Mouse (Mus musculus) liver, embryonic 15.5 days (tissue): Measurements from ENCODE around the gene Mocs1. TPM values are rescaled to one million over a fixed set of nuclear protein-coding genes. Genes with fewer than 3 reads are reported as not detected.

ENCODE experiments used
- ATAC-seq: fragments of 200-750 bp; cut with Nextera tagmentation; 2 replicates; pipeline ENCODE4 v1.8.0; 2017; ENCODE audit warnings: moderate number of reproducible peaks, mild to moderate bottlenecking, moderate library complexity; ENCODE audit not compliant: insufficient read depth
- H3K27ac ChIP-seq: fragments of 300-500 bp; sonication (generic); replicated peaks from 2 replicates; pipeline ENCODE4 v1.5.1; 2015; ENCODE audit warnings: mild to moderate bottlenecking, inconsistent platforms
- H3K27me3 ChIP-seq: fragments of 300-500 bp; sonication (generic); 2 replicates; pipeline ENCODE4 v1.6.1; 2015; ENCODE audit warnings: mild to moderate bottlenecking, inconsistent platforms
- H3K36me3 ChIP-seq: fragments of 300-500 bp; sonication (generic); replicated peaks from 2 replicates; pipeline ENCODE4 v1.6.1; 2015; ENCODE audit warnings: moderate library complexity, mild to moderate bottlenecking, inconsistent platforms
- H3K4me1 ChIP-seq: fragments of 300-500 bp; sonication (generic); replicated peaks from 2 replicates; pipeline ENCODE4 v1.6.1; 2015; ENCODE audit warnings: inconsistent platforms
- H3K4me2 ChIP-seq: fragments of 300-500 bp; sonication (generic); 2 replicates; pipeline ENCODE4 v1.6.1; 2015; ENCODE audit warnings: moderate library complexity, mild to moderate bottlenecking, inconsistent platforms
- H3K4me3 ChIP-seq: fragments of 300-500 bp; sonication (generic); replicated peaks from 2 replicates; pipeline ENCODE4 v1.5.1; 2015; ENCODE audit warnings: mild to moderate bottlenecking, inconsistent platforms
- H3K9ac ChIP-seq: fragments of 300-500 bp; sonication (generic); 2 replicates; pipeline ENCODE4 v1.6.1; 2015; ENCODE audit warnings: moderate library complexity, mild to moderate bottlenecking, inconsistent platforms
- H3K9me3 ChIP-seq: fragments of 300-500 bp; sonication (generic); replicated peaks from 2 replicates; pipeline ENCODE4 v1.6.1; 2016; ENCODE audit warnings: inconsistent platforms
- WGBS: fragments of 180-500 bp; shearing (Covaris S2); methylation state at CpG from one replicate; pipeline ENCODE4 v1.1.7; 2015; ENCODE audit warnings: mixed read lengths; ENCODE audit not compliant: insufficient replicate concordance; 5-methylcytosine and 5-hydroxymethylcytosine counted together
- polyA plus RNA-seq: library from polyadenylated mRNA; unstranded; fragments of >200 nt; fragmentation: Nextera tagmentation; extraction: Ambion mirVana; gene quantifications from 2 replicates; pipeline ENCODE4 v1.2.1, GENCODE M21; 2015

The Mocs1 gene
- polyA plus RNA-seq, 1 experiment from 2014 or later, result 10.5 TPM

- no peak overlapping the region for H3K27ac ChIP-seq
- no peak for ATAC-seq
- WGBS, result 52% methylated on average over 3 of the region's 3 CpGs
- H3K4me1 ChIP-seq, result no peaks in the 10 kb centered on the region
- no peak overlapping the region for H3K4me3 ChIP-seq
- no peaks in the 10 kb centered on the region for H3K27me3 ChIP-seq
- no peaks in the 10 kb centered on the region for H3K9me3 ChIP-seq
- H3K4me2 ChIP-seq, result no peak overlapping the region
- no peak overlapping the region for H3K9ac ChIP-seq
- H3K36me3 ChIP-seq, result no peaks in the 10 kb centered on the region
Observed at GRCm38 (mm10) chr17:49481876-49482275, 53.7 kb downstream of the Mocs1 start.

GRCm38 (mm10) chr17:49484435-49484834, 56.3 kb downstream of the Mocs1 start:
- H3K9ac ChIP-seq, result no peak overlapping the region
- no peak overlapping the region for H3K4me3 ChIP-seq
- no peak for ATAC-seq
- no peak overlapping the region for H3K4me2 ChIP-seq
- no peaks in the 10 kb centered on the region for H3K4me1 ChIP-seq
- H3K36me3 ChIP-seq, result no peaks in the 10 kb centered on the region
- no peaks in the 10 kb centered on the region for H3K27me3 ChIP-seq
- WGBS, result 61% methylated on average over 3 of the region's 3 CpGs
- no peaks in the 10 kb centered on the region for H3K9me3 ChIP-seq
- H3K27ac ChIP-seq, result no peak overlapping the region

GRCm38 (mm10) chr17:49489098-49489497, 60.9 kb downstream of the Mocs1 start:
- Histone ChIP-seq H3K4me1 (no peaks in the 10 kb centered on the region), H3K4me2 (no peak overlapping the region), H3K36me3 (no peaks in the 10 kb centered on the region), H3K9me3 (no peaks in the 10 kb centered on the region), H3K27ac (no peak overlapping the region), H3K27me3 (no peaks in the 10 kb centered on the region), H3K9ac (no peak overlapping the region), H3K4me3 (no peak overlapping the region)
- no peak for ATAC-seq
- WGBS, result 46% methylated on average over 5 of the region's 5 CpGs

- H3K4me2 ChIP-seq, result no peak overlapping the region
- H3K4me1 ChIP-seq, result no peaks in the 10 kb centered on the region
- H3K36me3 ChIP-seq, result no peaks in the 10 kb centered on the region
- no peaks in the 10 kb centered on the region for H3K27me3 ChIP-seq
- 67% methylated on average over 4 of the region's 4 CpGs for WGBS
- H3K4me3 ChIP-seq, result no peak overlapping the region
- ATAC-seq, result no peak
- no peaks in the 10 kb centered on the region for H3K9me3 ChIP-seq
- H3K27ac ChIP-seq, result no peak overlapping the region
- H3K9ac ChIP-seq, result no peak overlapping the region
Observed at GRCm38 (mm10) chr17:49493276-49493675, 65.1 kb downstream of the Mocs1 start.

GRCm38 (mm10) chr17:49498169-49498568, 70.0 kb downstream of the Mocs1 start:
- no peak for ATAC-seq
- Histone ChIP-seq H3K36me3 (no peaks in the 10 kb centered on the region), H3K4me2 (no peak overlapping the region), H3K9me3 (no peaks in the 10 kb centered on the region), H3K9ac (no peak overlapping the region), H3K27ac (no peak overlapping the region), H3K27me3 (no peaks in the 10 kb centered on the region), H3K4me3 (no peak overlapping the region), H3K4me1 (no peaks in the 10 kb centered on the region)
- WGBS, result 57% methylated on average over 3 of the region's 3 CpGs

GRCm38 (mm10) chr17:49499635-49500034, 71.5 kb downstream of the Mocs1 start:
- H3K9me3 ChIP-seq, result no peaks in the 10 kb centered on the region
- H3K4me2 ChIP-seq, result no peak overlapping the region
- ATAC-seq, result no peak
- H3K4me1 ChIP-seq, result no peaks in the 10 kb centered on the region
- H3K4me3 ChIP-seq, result no peak overlapping the region
- H3K36me3 ChIP-seq, result no peaks in the 10 kb centered on the region
- WGBS, result 65% methylated on average over 2 of the region's 2 CpGs
- no peak overlapping the region for H3K9ac ChIP-seq
- H3K27ac ChIP-seq, result no peak overlapping the region
- H3K27me3 ChIP-seq, result no peaks in the 10 kb centered on the region

- 34% methylated on average over 2 of the region's 2 CpGs for WGBS
- no peaks in the 10 kb centered on the region for H3K36me3 ChIP-seq
- H3K27ac ChIP-seq, result no peak overlapping the region
- no peak overlapping the region for H3K4me3 ChIP-seq
- H3K4me2 ChIP-seq, result no peak overlapping the region
- no peaks in the 10 kb centered on the region for H3K4me1 ChIP-seq
- no peak for ATAC-seq
- no peaks in the 10 kb centered on the region for H3K27me3 ChIP-seq
- no peak overlapping the region for H3K9ac ChIP-seq
- no peaks in the 10 kb centered on the region for H3K9me3 ChIP-seq
Observed at GRCm38 (mm10) chr17:49500234-49500633, 72.1 kb downstream of the Mocs1 start.

- H3K27me3 ChIP-seq, result no peaks in the 10 kb centered on the region
- H3K9me3 ChIP-seq, result no peaks in the 10 kb centered on the region
- no peak overlapping the region for H3K4me3 ChIP-seq
- no peak overlapping the region for H3K4me2 ChIP-seq
- no peaks in the 10 kb centered on the region for H3K4me1 ChIP-seq
- ATAC-seq, result no peak
- no peak overlapping the region for H3K27ac ChIP-seq
- H3K9ac ChIP-seq, result no peak overlapping the region
- WGBS, result 38% methylated on average over 6 of the region's 6 CpGs
- no peaks in the 10 kb centered on the region for H3K36me3 ChIP-seq
Observed at GRCm38 (mm10) chr17:49503246-49503900, 75.2 kb downstream of the Mocs1 start.

Other genes starting within 250 kb of the Mocs1 start
- 0.26 and 0.33 TPM in 2 replicates for gene Daam2, start 136.0 kb downstream of the Mocs1 start, polyA plus RNA-seq
- 0.08 TPM in 1 of 2 replicates, not detected in the other for gene Kif6, start 186.8 kb downstream of the Mocs1 start, polyA plus RNA-seq